Mouse (Mus musculus) hindbrain, embryonic 13.5 days (tissue): ENCODE measurements around the gene Tgfb2. TPM values are rescaled to one million over a fixed set of nuclear protein-coding genes. Genes with fewer than 3 reads are reported as not detected.

Source experiments
- ATAC-seq: fragments of 200-750 bp; cut with Nextera tagmentation; 2 replicates; pipeline ENCODE4 v1.8.0; 2017; ENCODE audit warnings: moderate TSS enrichment; ENCODE audit not compliant: low FRiP score
- H3K27ac ChIP-seq: fragments of 300-500 bp; sonication (generic); 2 replicates; pipeline ENCODE4 v1.5.1; 2015; ENCODE audit warnings: inconsistent platforms, mild to moderate bottlenecking, moderate library complexity
- H3K27me3 ChIP-seq: fragments of 300-500 bp; sonication (generic); 2 replicates; pipeline ENCODE4 v1.6.1; 2015; ENCODE audit warnings: mild to moderate bottlenecking, inconsistent platforms
- H3K36me3 ChIP-seq: fragments of 300-500 bp; sonication (generic); 2 replicates; pipeline ENCODE4 v1.6.1; 2015; ENCODE audit warnings: mild to moderate bottlenecking, inconsistent platforms
- H3K4me1 ChIP-seq: fragments of 300-500 bp; sonication (generic); replicated peaks from 2 replicates; pipeline ENCODE4 v1.6.1; 2015; ENCODE audit warnings: inconsistent platforms
- H3K4me2 ChIP-seq: fragments of 300-500 bp; sonication (generic); 2 replicates; pipeline ENCODE4 v1.6.1; 2015; ENCODE audit warnings: inconsistent platforms, mild to moderate bottlenecking, moderate library complexity
- H3K4me3 ChIP-seq: fragments of 300-500 bp; sonication (generic); 2 replicates; pipeline ENCODE4 v1.5.1; 2015; ENCODE audit warnings: mild to moderate bottlenecking, inconsistent platforms
- H3K9ac ChIP-seq: fragments of 300-500 bp; sonication (generic); 2 replicates; pipeline ENCODE4 v1.6.1; 2015; ENCODE audit warnings: mild to moderate bottlenecking, inconsistent platforms
- H3K9me3 ChIP-seq: fragments of 300-500 bp; sonication (generic); 2 replicates; pipeline ENCODE4 v1.6.1; 2016; ENCODE audit warnings: inconsistent platforms
- WGBS: fragments of 180-500 bp; shearing (Covaris S2); methylation state at CpG from one replicate; pipeline ENCODE4 v1.1.7; 2015; 5-methylcytosine and 5-hydroxymethylcytosine counted together
- polyA plus RNA-seq: library from polyadenylated mRNA; unstranded; fragments of >200 nt; fragmentation: Nextera tagmentation; extraction: Ambion mirVana; gene quantifications from 2 replicates; pipeline ENCODE4 v1.2.1, GENCODE M21; 2015

The Tgfb2 gene
- 20.6 and 23.1 TPM in 2 replicates for polyA plus RNA-seq

GRCm38 (mm10) chr1:186705915-186706248, at the start of gene Tgfb2:
Gene Tgfb2 (minus strand): TSS chr1:186705989.
- peaks cover 36% of the 10 kb centered on the region for H3K4me1 ChIP-seq
- ATAC-seq = peak; percentile 61
- no peaks in the 10 kb centered on the region for H3K36me3 ChIP-seq
- peak within 1 kb of the TSS; percentile 84 for H3K9ac ChIP-seq
- H3K4me2 ChIP-seq = peak within 1 kb of the TSS; percentile 79
- peak within 1 kb of the TSS; percentile 72 for H3K27ac ChIP-seq
- H3K27me3 ChIP-seq = peaks cover 18% of the 10 kb centered on the region
- peak within 1 kb of the TSS; percentile 66 for H3K4me3 ChIP-seq
- 3% methylated on average over 12 of the region's 12 CpGs for WGBS
- no peaks in the 10 kb centered on the region for H3K9me3 ChIP-seq

- Histone ChIP-seq H3K4me1 (peaks cover 27% of the 10 kb centered on the region), H3K4me3 (peak overlapping the region; percentile 72), H3K36me3 (no peaks in the 10 kb centered on the region), H3K9ac (peak overlapping the region; percentile 85), H3K27ac (peak overlapping the region; percentile 89), H3K27me3 (no peaks in the 10 kb centered on the region), H3K4me2 (peak overlapping the region; percentile 90), H3K9me3 (no peaks in the 10 kb centered on the region)
- 39% methylated on average over 10 of the region's 10 CpGs for WGBS
- ATAC-seq = peak; percentile 86
Observed at GRCm38 (mm10) chr1:186749675-186750283, 44.0 kb upstream of the Tgfb2 start.

- peaks cover 27% of the 10 kb centered on the region for H3K4me1 ChIP-seq
- peak within 1 kb of the TSS; percentile 72 for H3K4me3 ChIP-seq
- peak within 1 kb of the TSS; percentile 89 for H3K27ac ChIP-seq
- H3K9me3 ChIP-seq = no peaks in the 10 kb centered on the region
- no peaks in the 10 kb centered on the region for H3K27me3 ChIP-seq
- under 1% methylated on average over 46 of the region's 46 CpGs for WGBS
- peak within 1 kb of the TSS; percentile 85 for H3K9ac ChIP-seq
- no peaks in the 10 kb centered on the region for H3K36me3 ChIP-seq
- peak within 1 kb of the TSS; percentile 90 for H3K4me2 ChIP-seq
- ATAC-seq = peak; percentile 95
Observed at GRCm38 (mm10) chr1:186748724-186749653, 43.2 kb upstream of the Tgfb2 start, which contains the start of gene Rrp15. Gene Rrp15 (minus strand): TSS chr1:186749358.

GRCm38 (mm10) chr1:186739828-186740227, 34.0 kb upstream of the Tgfb2 start:
- 88% methylated on average over 7 of the region's 7 CpGs for WGBS
- peaks cover 43% of the 10 kb centered on the region for H3K36me3 ChIP-seq
- H3K9ac ChIP-seq = no peak overlapping the region
- H3K27ac ChIP-seq = no peak overlapping the region
- no peaks in the 10 kb centered on the region for H3K9me3 ChIP-seq
- H3K27me3 ChIP-seq = no peaks in the 10 kb centered on the region
- no peak for ATAC-seq
- H3K4me3 ChIP-seq = no peak overlapping the region
- H3K4me1 ChIP-seq = peaks cover 5% of the 10 kb centered on the region; the same call in 1 of the 2 replicates
- H3K4me2 ChIP-seq = no peak overlapping the region

GRCm38 (mm10) chr1:186735537-186735936, 29.7 kb upstream of the Tgfb2 start:
- Histone ChIP-seq H3K27ac (no peak overlapping the region), H3K4me1 (no peaks in the 10 kb centered on the region), H3K9me3 (no peaks in the 10 kb centered on the region), H3K36me3 (peaks cover 48% of the 10 kb centered on the region), H3K4me2 (no peak overlapping the region), H3K4me3 (no peak overlapping the region), H3K27me3 (no peaks in the 10 kb centered on the region), H3K9ac (no peak overlapping the region)
- no peak for ATAC-seq
- WGBS = 94% methylated on average over 5 of the region's 5 CpGs

GRCm38 (mm10) chr1:186733052-186733451, 27.3 kb upstream of the Tgfb2 start:
- Histone ChIP-seq H3K27ac (no peak overlapping the region), H3K36me3 (peaks cover 35% of the 10 kb centered on the region), H3K4me2 (no peak overlapping the region), H3K4me1 (no peaks in the 10 kb centered on the region), H3K9ac (no peak overlapping the region), H3K4me3 (no peak overlapping the region), H3K9me3 (no peaks in the 10 kb centered on the region), H3K27me3 (no peaks in the 10 kb centered on the region)
- ATAC-seq = no peak
- WGBS = 97% methylated on average over 8 of the region's 8 CpGs

- ATAC-seq = no peak
- H3K27ac ChIP-seq = no peak overlapping the region
- H3K4me1 ChIP-seq = no peaks in the 10 kb centered on the region
- H3K27me3 ChIP-seq = no peaks in the 10 kb centered on the region
- no peak overlapping the region for H3K9ac ChIP-seq
- H3K36me3 ChIP-seq = no peaks in the 10 kb centered on the region
- H3K4me2 ChIP-seq = no peak overlapping the region
- WGBS = 73% methylated on average over 4 of the region's 4 CpGs
- no peak overlapping the region for H3K4me3 ChIP-seq
- H3K9me3 ChIP-seq = no peaks in the 10 kb centered on the region
Observed at GRCm38 (mm10) chr1:186728778-186729177, 23.0 kb upstream of the Tgfb2 start.

GRCm38 (mm10) chr1:186726117-186726516, 20.3 kb upstream of the Tgfb2 start:
- Histone ChIP-seq H3K9ac (no peak overlapping the region), H3K4me2 (no peak overlapping the region), H3K27me3 (no peaks in the 10 kb centered on the region), H3K36me3 (no peaks in the 10 kb centered on the region), H3K9me3 (no peaks in the 10 kb centered on the region), H3K27ac (no peak overlapping the region), H3K4me1 (no peaks in the 10 kb centered on the region), H3K4me3 (no peak overlapping the region)
- WGBS = 84% methylated on average over 7 of the region's 7 CpGs
- ATAC-seq = no peak

- Histone ChIP-seq H3K27me3 (no peaks in the 10 kb centered on the region), H3K36me3 (peaks cover 11% of the 10 kb centered on the region; the same call in 1 of the 2 replicates), H3K4me2 (no peak overlapping the region), H3K4me3 (no peak overlapping the region), H3K27ac (no peak overlapping the region), H3K9ac (no peak overlapping the region), H3K4me1 (no peaks in the 10 kb centered on the region), H3K9me3 (no peaks in the 10 kb centered on the region)
- ATAC-seq = no peak
- 86% methylated on average over 9 of the region's 9 CpGs for WGBS
Observed at GRCm38 (mm10) chr1:186722299-186722698, 16.5 kb upstream of the Tgfb2 start.

- Histone ChIP-seq H3K27me3 (no peaks in the 10 kb centered on the region), H3K4me2 (no peak overlapping the region), H3K4me3 (no peak overlapping the region), H3K4me1 (no peaks in the 10 kb centered on the region), H3K27ac (no peak overlapping the region), H3K36me3 (peaks cover 15% of the 10 kb centered on the region; the same call in 1 of the 2 replicates), H3K9ac (no peak overlapping the region), H3K9me3 (no peaks in the 10 kb centered on the region)
- peak; percentile 79 for ATAC-seq
- 38% methylated on average over 12 of the region's 12 CpGs for WGBS
Observed at GRCm38 (mm10) chr1:186721846-186722245, 16.1 kb upstream of the Tgfb2 start.

- H3K9me3 ChIP-seq = no peaks in the 10 kb centered on the region
- H3K27me3 ChIP-seq = no peaks in the 10 kb centered on the region
- no peak overlapping the region for H3K4me3 ChIP-seq
- WGBS = 91% methylated on average over 11 of the region's 11 CpGs
- no peak overlapping the region for H3K27ac ChIP-seq
- no peak overlapping the region for H3K9ac ChIP-seq
- no peak overlapping the region for H3K4me2 ChIP-seq
- no peaks in the 10 kb centered on the region for H3K4me1 ChIP-seq
- ATAC-seq = no peak
- H3K36me3 ChIP-seq = peaks cover 20% of the 10 kb centered on the region; the same call in 1 of the 2 replicates
Observed at GRCm38 (mm10) chr1:186721166-186721565, 15.4 kb upstream of the Tgfb2 start.

GRCm38 (mm10) chr1:186719708-186720107, 13.9 kb upstream of the Tgfb2 start:
- H3K9ac ChIP-seq = no peak overlapping the region
- no peak overlapping the region for H3K4me3 ChIP-seq
- ATAC-seq = no peak
- no peaks in the 10 kb centered on the region for H3K27me3 ChIP-seq
- no peak overlapping the region for H3K27ac ChIP-seq
- peaks cover 21% of the 10 kb centered on the region; the same call in 1 of the 2 replicates for H3K36me3 ChIP-seq
- H3K4me1 ChIP-seq = no peaks in the 10 kb centered on the region
- 94% methylated on average over 9 of the region's 9 CpGs for whole genome bisulfite sequencing
- H3K4me2 ChIP-seq = no peak overlapping the region
- H3K9me3 ChIP-seq = no peaks in the 10 kb centered on the region
